Mouse (Mus musculus): Measurements from ENCODE around the gene Qrich1. TPM values are rescaled to one million over a fixed set of nuclear protein-coding genes. Genes with fewer than 3 reads are reported as not detected.
"Not testable (repeated sequence)": the region's sequence is repeated elsewhere in the genome, so short reads cannot be mapped to it uniquely, and the experiment has no call there.

Gene Qrich1
- total RNA-seq, 2 experiments from 2014 or later = 162 to 172 TPM

GRCm38 (mm10) chr9:108578545-108579343, 62.1 kb downstream of the Qrich1 start, which contains the start of gene Wdr6:
Gene Wdr6 (minus strand): TSS chr9:108578739.
- DNase-seq (ENCODE audit: low spot score in 2 of 2) = peak; percentile 85 to 87

GRCm38 (mm10) chr9:108579344-108579690, 62.7 kb downstream of the Qrich1 start:
- DNase-seq (ENCODE audit: low spot score in 2 of 2) = no peak

- peak in 1 of 2 experiments; percentile 36 for DNase-seq (ENCODE audit: low spot score in 2 of 2)
Measured at GRCm38 (mm10) chr9:108587571-108588180, 71.1 kb downstream of the Qrich1 start.

- no peak for DNase-seq (ENCODE audit: low spot score in 2 of 2)
Measured at GRCm38 (mm10) chr9:108589229-108589628, 72.6 kb downstream of the Qrich1 start.

- no peak for DNase-seq (ENCODE audit: low spot score in 2 of 2)
Measured at GRCm38 (mm10) chr9:108591462-108591861, 74.9 kb downstream of the Qrich1 start.

- DNase-seq (ENCODE audit: low spot score in 2 of 2) = no peak
Measured at GRCm38 (mm10) chr9:108594354-108594753, 77.7 kb downstream of the Qrich1 start.

- DNase-seq (ENCODE audit: low spot score in 2 of 2) = peak in 1 of 2 experiments; percentile 32
Measured at GRCm38 (mm10) chr9:108596998-108597764, 80.6 kb downstream of the Qrich1 start, which contains the start of gene P4htm. Gene P4htm (minus strand): TSS chr9:108597667.

- DNase-seq (ENCODE audit: low spot score in 2 of 2) = no peak
Measured at GRCm38 (mm10) chr9:108599021-108599566, 82.5 kb downstream of the Qrich1 start.

GRCm38 (mm10) chr9:108600011-108600410, 83.4 kb downstream of the Qrich1 start:
- no peak for DNase-seq (ENCODE audit: low spot score in 2 of 2)

GRCm38 (mm10) chr9:108601986-108602385, 85.4 kb downstream of the Qrich1 start:
- no peak for DNase-seq (ENCODE audit: low spot score in 2 of 2)

- DNase-seq (ENCODE audit: low spot score in 2 of 2) = not testable (repeated sequence)
Measured at GRCm38 (mm10) chr9:108607929-108608328, 91.3 kb downstream of the Qrich1 start.

GRCm38 (mm10) chr9:108608889-108609288, 92.3 kb downstream of the Qrich1 start:
- DNase-seq (ENCODE audit: low spot score in 2 of 2) = no peak

Small RNAs within 50 kb of the gene (microRNA-seq; reads per million reads assigned to microRNA genes)
- not detected for gene Gm24083
- not detected for gene Mir191
- gene Mir425 = 1,250 reads per million, percentile 77 among the genes with 10 or more reads in this experiment

Other genes starting within 250 kb of the Qrich1 start
- 10 to 100 TPM; 26.4 to 27.2 TPM for gene Nicn1, start 226.4 kb upstream of the Qrich1 start, total RNA-seq (2021)
- gene Amt, start 220.0 kb upstream of the Qrich1 start, total RNA-seq (2021) = 10 to 100 TPM in 1 of 2 experiments, 1 to 10 TPM in 1; 9.5 to 10.8 TPM
- 100 to 1,000 TPM; 357 to 360 TPM for gene Rhoa, start 210.7 kb upstream of the Qrich1 start, total RNA-seq (2021)
- gene Tcta, start 210.6 kb upstream of the Qrich1 start, total RNA-seq (2021) = 10 to 100 TPM; 32.7 to 36.7 TPM
- gene Gpx1, start 177.9 kb upstream of the Qrich1 start, total RNA-seq (2021) = 100 to 1,000 TPM; 473 to 481 TPM
- 100 to 1,000 TPM; 119 to 123 TPM for gene Usp4, start 169.0 kb upstream of the Qrich1 start, total RNA-seq (2021)
- gene 1700102P08Rik, start 124.0 kb upstream of the Qrich1 start, total RNA-seq (2021) = 1 to 10 TPM in 1 of 2 experiments, under 1 TPM in 1; 0.73 to 1.4 TPM
- under 1 TPM; 0.25 to 0.28 TPM for gene Ccdc36, start 88.3 kb upstream of the Qrich1 start, total RNA-seq (2021)
- not detected for gene BC048562, start 80.3 kb upstream of the Qrich1 start, total RNA-seq (2021)
- 10 to 100 TPM; 47.1 to 59.1 TPM for gene Ccdc71, start 56.3 kb upstream of the Qrich1 start, total RNA-seq (2021)
- gene Klhdc8b, start 55.2 kb upstream of the Qrich1 start, total RNA-seq (2021) = 10 to 100 TPM; 55.1 to 58.2 TPM
- 100 to 1,000 TPM; 136 to 153 TPM for gene Lamb2, start 37.1 kb upstream of the Qrich1 start, total RNA-seq (2021)
- 100 to 1,000 TPM; 225 to 230 TPM for gene Usp19, start 26.2 kb upstream of the Qrich1 start, total RNA-seq (2021)
- gene Qars, start 9.1 kb upstream of the Qrich1 start, total RNA-seq (2021) = 100 to 1,000 TPM; 212 to 220 TPM
- 100 to 1,000 TPM; 105 to 106 TPM for gene Impdh2, start 43.5 kb downstream of the Qrich1 start, total RNA-seq (2021)
- gene Ndufaf3, start 50.6 kb downstream of the Qrich1 start, total RNA-seq (2021) = 10 to 100 TPM; 55.8 to 58.7 TPM
- gene Dalrd3, start 53.1 kb downstream of the Qrich1 start, total RNA-seq (2021) = 10 to 100 TPM; 60.3 to 74.2 TPM
- gene Wdr6, start 61.9 kb downstream of the Qrich1 start, total RNA-seq (2021) = 100 to 1,000 TPM; 150 to 157 TPM
- 10 to 100 TPM; 13.4 to 16.2 TPM for gene P4htm, start 80.9 kb downstream of the Qrich1 start, total RNA-seq (2021)
- gene Arih2, start 132.6 kb downstream of the Qrich1 start, total RNA-seq (2021) = 10 to 100 TPM; 80.1 to 80.7 TPM
- 100 to 1,000 TPM in 1 of 2 experiments, 10 to 100 TPM in 1; 92.7 to 115 TPM for gene Slc25a20, start 145.3 kb downstream of the Qrich1 start, total RNA-seq (2021)
- gene Prkar2a, start 172.5 kb downstream of the Qrich1 start, total RNA-seq (2021) = 10 to 100 TPM; 43.9 to 47.9 TPM

Data from adrenal gland, postnatal 4 days (tissue).